Mouse (Mus musculus): ENCODE measurements at regions not wholly inside any gene's neighbourhood (a gene's known extent, or its start where the extent isn't known, plus 50 kb on each side); places are given as distances from the start of the nearest gene placed in this dataset.
"Not testable (repeated sequence)": the region's sequence is repeated elsewhere in the genome, so short reads cannot be mapped to it uniquely, and the experiment has no call there.

DNA sequence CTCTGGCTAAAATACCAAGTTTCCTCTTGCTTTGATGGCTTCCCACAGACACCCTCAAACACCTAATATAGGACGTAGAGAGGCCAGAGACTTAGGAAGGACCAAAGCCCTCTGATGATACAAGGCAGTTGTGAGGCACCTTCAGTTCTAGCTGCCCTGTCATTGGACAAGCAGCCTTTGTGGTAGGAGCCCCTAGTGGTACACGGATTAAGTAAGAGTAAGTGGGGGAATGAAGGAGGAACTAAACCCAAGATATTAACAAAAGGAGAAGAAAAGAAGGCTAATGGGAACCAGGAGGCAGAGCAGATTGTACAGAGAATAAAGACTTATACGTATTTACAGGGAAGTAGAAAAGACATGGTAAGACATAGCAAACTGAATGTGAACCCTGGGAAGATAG, 352.3 kb upstream of the Tmco5 start:
- TF ChIP-seq GATA1 (IDR thresholded peaks at IDR 0.05; ENCODE audit: borderline replicate concordance, low read length); CTCF (IDR thresholded peaks at IDR 0.05; ENCODE audit: low read depth, low read length); TAL1 (conservative IDR thresholded peaks at IDR 0.05; ENCODE audit: low read depth, low read length); GATA2 (IDR thresholded peaks at IDR 0.05; ENCODE audit: borderline replicate concordance, low read depth, low read length): not testable (repeated sequence)
